Mouse (Mus musculus): ENCODE data around the gene Olfr638. TPM values are rescaled to one million over a fixed set of nuclear protein-coding genes. Genes with fewer than 3 reads are reported as not detected.
"Not testable (repeated sequence)": the region's sequence is repeated elsewhere in the genome, so short reads cannot be mapped to it uniquely, and the experiment has no call there.

Olfr638 gene
- polyA plus RNA-seq (2014; fragmentation: Nextera tagmentation; extraction: Ambion mirVana), result not detected in 2 replicates

DNA sequence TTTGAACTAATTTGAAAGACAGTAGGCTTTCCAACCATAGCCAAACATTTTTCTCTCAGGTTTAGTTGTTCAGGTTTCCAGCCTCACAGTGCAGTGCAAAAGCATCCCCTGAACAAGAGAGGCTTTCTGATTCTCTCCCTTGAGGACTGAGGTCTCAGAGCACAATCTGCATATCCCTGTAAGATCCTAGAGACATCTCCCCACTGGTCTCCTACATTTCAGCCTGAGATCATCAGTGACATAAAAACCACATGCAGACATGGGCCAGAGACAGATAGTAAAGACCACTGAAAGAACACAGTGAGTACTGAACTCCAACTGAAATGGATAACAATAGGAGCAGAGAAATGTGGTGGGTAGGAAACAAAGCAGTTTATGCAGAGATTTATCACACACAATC, at the start of gene Olfr638:
Gene Olfr638 (plus strand): TSS at position 301 of the 400 bp plus-strand sequence.
- DNase-seq (ENCODE audit: low spot score) (no peak), ATAC-seq (replicated peaks; ENCODE audit: insufficient number of reproducible peaks, low FRiP score, low TSS enrichment, low read depth) (no peak)
- H3K4me2 ChIP-seq (ENCODE audit: low read depth, low read length), result no peak within 1 kb of the TSS
- no peaks in the 10 kb centered on the region for H3K4me1 ChIP-seq (ENCODE audit: control insufficient read depth, insufficient read depth, low read length)
- H3K4me3 ChIP-seq (ENCODE audit: low read depth, low read length), result no peak within 1 kb of the TSS
- H3K9ac ChIP-seq (replicated peaks; ENCODE audit: low read length), result no peak within 1 kb of the TSS
- H3K27ac ChIP-seq (replicated peaks; ENCODE audit: low read depth, low read length), result no peak within 1 kb of the TSS
- H3K36me3 ChIP-seq (replicated peaks; ENCODE audit: control insufficient read depth, insufficient read depth, low read depth, low read length), result no peaks in the 10 kb centered on the region
- no peaks in the 10 kb centered on the region for H3K9me3 ChIP-seq (replicated peaks; ENCODE audit: control insufficient read depth, low read length)
- H3K27me3 ChIP-seq (ENCODE audit: control insufficient read depth, insufficient read depth, low read length), result no peaks in the 10 kb centered on the region

DNA sequence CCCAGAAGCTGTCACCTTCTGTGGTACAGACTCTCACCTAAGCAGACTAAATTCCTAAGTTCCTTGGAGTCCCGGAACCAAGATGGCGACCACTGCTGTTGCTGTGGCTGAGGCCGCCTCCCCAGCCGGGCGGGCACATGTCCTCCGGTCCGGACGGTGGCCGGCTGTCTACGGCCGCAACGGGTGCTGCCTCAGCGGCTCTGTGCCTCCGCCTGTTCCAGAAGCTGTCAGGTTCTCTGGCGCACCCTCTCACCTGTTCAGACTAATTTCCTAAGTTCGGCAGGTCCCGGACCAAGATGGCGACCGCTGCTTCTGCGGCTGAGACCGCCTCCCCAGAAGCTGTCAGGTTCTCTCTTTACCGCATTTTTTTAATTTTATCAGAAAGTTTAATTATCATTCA, 31.7 kb upstream of the Olfr638 start:
- H3K27me3 ChIP-seq (ENCODE audit: control insufficient read depth, insufficient read depth, low read length); H3K9me3 ChIP-seq (replicated peaks; ENCODE audit: control insufficient read depth, low read length); H3K36me3 ChIP-seq (replicated peaks; ENCODE audit: control insufficient read depth, insufficient read depth, low read depth, low read length); H3K4me3 ChIP-seq (ENCODE audit: low read depth, low read length); H3K4me2 ChIP-seq (ENCODE audit: low read depth, low read length); H3K27ac ChIP-seq (replicated peaks; ENCODE audit: low read depth, low read length); H3K4me1 ChIP-seq (ENCODE audit: control insufficient read depth, insufficient read depth, low read length); DNase-seq (ENCODE audit: low spot score); ATAC-seq (replicated peaks; ENCODE audit: insufficient number of reproducible peaks, low FRiP score, low TSS enrichment, low read depth); H3K9ac ChIP-seq (replicated peaks; ENCODE audit: low read length): not testable (repeated sequence)
- 95% methylated on average over 22 of the region's 22 CpGs for WGBS

DNA sequence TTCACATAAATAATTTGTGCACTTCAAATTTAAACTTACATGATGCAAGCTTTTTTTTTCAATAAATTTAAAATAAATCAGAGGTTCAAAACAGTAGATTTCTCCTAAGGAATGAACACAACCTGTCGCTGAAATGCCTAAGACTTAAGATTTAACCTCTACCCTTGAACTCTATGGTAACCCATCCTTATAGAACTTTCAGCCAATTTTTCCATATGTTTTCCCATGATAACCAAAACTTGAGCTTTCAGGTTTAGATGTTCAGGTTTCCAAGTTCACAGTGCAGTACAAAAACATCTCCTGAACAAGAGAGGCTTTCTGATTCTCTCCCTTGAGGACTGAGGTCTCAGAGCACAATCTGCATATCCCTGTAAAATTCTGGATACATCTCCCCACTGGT, 27.7 kb upstream of the Olfr638 start, which contains the start of gene Olfr635:
Gene Olfr635 (plus strand): TSS at position 301 of the 400 bp plus-strand sequence.
- no peak within 1 kb of the TSS for H3K9ac ChIP-seq (replicated peaks; ENCODE audit: low read length)
- no peaks in the 10 kb centered on the region for H3K4me1 ChIP-seq (ENCODE audit: control insufficient read depth, insufficient read depth, low read length)
- no peak within 1 kb of the TSS for H3K4me3 ChIP-seq (ENCODE audit: low read depth, low read length)
- no peak within 1 kb of the TSS for H3K27ac ChIP-seq (replicated peaks; ENCODE audit: low read depth, low read length)
- H3K27me3 ChIP-seq (ENCODE audit: control insufficient read depth, insufficient read depth, low read length), result no peaks in the 10 kb centered on the region
- 69% methylated on average over 1 of the region's 1 CpGs for WGBS
- H3K4me2 ChIP-seq (ENCODE audit: low read depth, low read length), result no peak within 1 kb of the TSS
- ATAC-seq (replicated peaks; ENCODE audit: insufficient number of reproducible peaks, low FRiP score, low TSS enrichment, low read depth), result no peak
- H3K9me3 ChIP-seq (replicated peaks; ENCODE audit: control insufficient read depth, low read length), result no peaks in the 10 kb centered on the region
- no peak for DNase-seq (ENCODE audit: low spot score)
- H3K36me3 ChIP-seq (replicated peaks; ENCODE audit: control insufficient read depth, insufficient read depth, low read depth, low read length), result no peaks in the 10 kb centered on the region

DNA sequence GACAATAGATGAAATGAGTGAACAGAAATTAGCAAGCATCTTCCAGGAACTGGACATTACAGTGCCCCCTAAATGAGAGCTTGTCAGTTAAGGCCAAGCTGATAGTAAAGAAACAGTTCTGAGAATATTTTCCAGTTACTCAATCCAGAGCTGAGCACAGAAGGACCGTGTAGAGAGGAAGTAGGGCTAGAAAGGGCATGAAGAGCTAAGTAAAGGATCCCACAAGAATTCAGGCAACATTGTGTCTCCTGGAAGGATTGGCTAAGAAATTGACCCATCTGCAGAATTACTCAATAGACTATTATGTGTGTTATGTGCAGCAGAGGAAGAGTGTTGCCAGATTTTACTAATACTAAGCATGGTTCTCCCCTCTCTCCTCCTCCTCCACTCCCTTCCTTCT, 26.8 kb upstream of the Olfr638 start:
- Histone ChIP-seq H3K36me3 (replicated peaks; ENCODE audit: control insufficient read depth, insufficient read depth, low read depth, low read length) (no peaks in the 10 kb centered on the region), H3K9me3 (replicated peaks; ENCODE audit: control insufficient read depth, low read length) (no peaks in the 10 kb centered on the region), H3K27me3 (ENCODE audit: control insufficient read depth, insufficient read depth, low read length) (no peaks in the 10 kb centered on the region), H3K4me3 (ENCODE audit: low read depth, low read length) (no peak overlapping the region), H3K4me1 (ENCODE audit: control insufficient read depth, insufficient read depth, low read length) (no peaks in the 10 kb centered on the region), H3K27ac (replicated peaks; ENCODE audit: low read depth, low read length) (no peak overlapping the region), H3K9ac (replicated peaks; ENCODE audit: low read length) (no peak overlapping the region), H3K4me2 (ENCODE audit: low read depth, low read length) (no peak overlapping the region)
- 56% methylated on average over 1 of the region's 1 CpGs for WGBS
- DNase-seq (ENCODE audit: low spot score), result no peak
- ATAC-seq (replicated peaks; ENCODE audit: insufficient number of reproducible peaks, low FRiP score, low TSS enrichment, low read depth), result no peak

DNA sequence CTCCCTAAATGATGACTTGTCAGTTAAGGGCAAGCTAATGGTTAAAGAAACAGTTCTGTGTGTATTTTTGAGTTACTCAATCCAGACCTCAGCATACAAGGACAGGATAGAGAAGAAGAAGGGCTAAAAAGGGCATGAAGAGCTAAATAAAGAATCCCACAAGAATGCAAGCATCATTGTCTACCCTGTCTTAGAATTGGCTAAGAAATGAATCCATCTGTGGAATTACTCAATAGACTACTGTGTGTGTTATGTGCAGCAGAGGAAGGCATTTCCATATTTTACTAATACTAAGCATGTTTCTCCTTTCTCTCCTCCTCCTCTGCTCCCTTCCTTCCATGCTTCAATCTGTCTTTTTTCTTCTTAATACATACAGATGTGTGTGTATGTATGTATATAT, 578 bp downstream of the Olfr638 start:
- Histone ChIP-seq H3K36me3 (replicated peaks; ENCODE audit: control insufficient read depth, insufficient read depth, low read depth, low read length) (no peaks in the 10 kb centered on the region), H3K27me3 (ENCODE audit: control insufficient read depth, insufficient read depth, low read length) (no peaks in the 10 kb centered on the region), H3K4me1 (ENCODE audit: control insufficient read depth, insufficient read depth, low read length) (no peaks in the 10 kb centered on the region), H3K27ac (replicated peaks; ENCODE audit: low read depth, low read length) (no peak overlapping the region), H3K9ac (replicated peaks; ENCODE audit: low read length) (no peak overlapping the region), H3K4me2 (ENCODE audit: low read depth, low read length) (no peak overlapping the region), H3K9me3 (replicated peaks; ENCODE audit: control insufficient read depth, low read length) (no peaks in the 10 kb centered on the region), H3K4me3 (ENCODE audit: low read depth, low read length) (no peak overlapping the region)
- ATAC-seq (replicated peaks; ENCODE audit: insufficient number of reproducible peaks, low FRiP score, low TSS enrichment, low read depth) (no peak), DNase-seq (ENCODE audit: low spot score) (no peak)

DNA sequence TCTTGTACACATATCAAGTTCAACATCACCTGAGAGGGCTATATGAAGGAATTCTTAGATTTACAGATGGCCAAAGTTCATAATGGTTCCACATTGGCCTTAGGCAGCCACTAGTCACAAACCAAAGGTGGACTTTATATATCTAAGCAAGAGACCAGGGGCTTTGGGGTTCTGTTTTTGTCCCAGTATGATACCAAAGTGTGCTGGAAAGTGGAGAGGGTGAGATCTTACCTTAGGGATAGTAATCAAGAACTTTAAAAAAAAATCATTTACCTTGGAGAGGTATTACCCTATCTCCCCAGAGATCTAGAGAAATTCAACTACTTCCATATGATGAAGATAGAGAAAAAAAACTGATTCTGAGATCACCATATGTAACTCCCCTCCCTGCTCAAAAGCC, 18.7 kb downstream of the Olfr638 start, which contains the start of gene Olfr639:
Gene Olfr639 (minus strand): TSS at position 101 of the 400 bp plus-strand sequence.
- Histone ChIP-seq H3K27me3 (ENCODE audit: control insufficient read depth, insufficient read depth, low read length) (no peaks in the 10 kb centered on the region), H3K4me1 (ENCODE audit: control insufficient read depth, insufficient read depth, low read length) (no peaks in the 10 kb centered on the region), H3K4me3 (ENCODE audit: low read depth, low read length) (no peak within 1 kb of the TSS), H3K36me3 (replicated peaks; ENCODE audit: control insufficient read depth, insufficient read depth, low read depth, low read length) (no peaks in the 10 kb centered on the region), H3K9ac (replicated peaks; ENCODE audit: low read length) (no peak within 1 kb of the TSS), H3K27ac (replicated peaks; ENCODE audit: low read depth, low read length) (no peak within 1 kb of the TSS), H3K4me2 (ENCODE audit: low read depth, low read length) (no peak within 1 kb of the TSS), H3K9me3 (replicated peaks; ENCODE audit: control insufficient read depth, low read length) (no peaks in the 10 kb centered on the region)
- no peak for ATAC-seq (replicated peaks; ENCODE audit: insufficient number of reproducible peaks, low FRiP score, low TSS enrichment, low read depth)
- no peak for DNase-seq (ENCODE audit: low spot score)

DNA sequence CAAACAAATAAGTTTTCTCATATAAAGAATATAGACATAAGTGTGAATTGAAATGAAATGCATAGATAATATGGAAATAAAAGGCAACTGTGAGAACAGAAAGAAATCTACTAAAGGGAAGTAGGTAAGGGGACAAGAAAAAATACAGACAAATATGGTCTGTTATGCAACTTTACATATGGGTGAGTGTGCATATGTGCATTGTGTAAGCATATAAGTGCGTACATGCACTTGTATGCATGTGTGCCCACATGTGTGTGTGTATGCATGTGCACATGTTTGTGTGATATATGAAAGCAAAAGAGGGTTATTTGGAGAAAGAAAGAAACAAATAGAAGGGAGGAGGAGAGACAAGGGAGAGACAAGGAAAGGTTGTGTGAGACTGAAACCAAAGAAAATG, 20.4 kb downstream of the Olfr638 start:
- Histone ChIP-seq H3K9ac (replicated peaks; ENCODE audit: low read length) (no peak overlapping the region), H3K4me3 (ENCODE audit: low read depth, low read length) (no peak overlapping the region), H3K27ac (replicated peaks; ENCODE audit: low read depth, low read length) (no peak overlapping the region), H3K27me3 (ENCODE audit: control insufficient read depth, insufficient read depth, low read length) (no peaks in the 10 kb centered on the region), H3K4me2 (ENCODE audit: low read depth, low read length) (no peak overlapping the region), H3K9me3 (replicated peaks; ENCODE audit: control insufficient read depth, low read length) (no peaks in the 10 kb centered on the region), H3K36me3 (replicated peaks; ENCODE audit: control insufficient read depth, insufficient read depth, low read depth, low read length) (no peaks in the 10 kb centered on the region), H3K4me1 (ENCODE audit: control insufficient read depth, insufficient read depth, low read length) (no peaks in the 10 kb centered on the region)
- WGBS, result 87% methylated on average over 1 of the region's 1 CpGs
- DNase-seq (ENCODE audit: low spot score), result no peak
- ATAC-seq (replicated peaks; ENCODE audit: insufficient number of reproducible peaks, low FRiP score, low TSS enrichment, low read depth), result no peak

DNA sequence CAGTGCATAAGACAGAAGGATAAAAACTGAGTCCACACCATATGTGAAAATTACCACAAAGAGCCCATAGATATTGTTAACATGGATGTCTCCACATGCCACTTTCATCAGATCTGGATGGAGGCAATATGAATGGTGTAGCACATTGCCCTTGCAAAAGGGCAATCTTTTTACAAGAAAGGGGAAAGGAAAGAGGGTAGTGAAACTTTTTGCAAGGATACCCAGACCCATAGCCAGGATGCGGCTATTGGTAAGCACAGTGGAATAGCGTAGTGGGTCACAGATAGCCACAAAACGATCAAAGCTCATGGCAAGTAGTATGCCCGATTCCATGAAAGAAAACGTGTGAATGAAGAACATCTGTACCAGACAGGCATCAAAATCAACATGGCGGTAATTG, 23.1 kb downstream of the Olfr638 start:
- Histone ChIP-seq H3K4me1 (ENCODE audit: control insufficient read depth, insufficient read depth, low read length) (no peaks in the 10 kb centered on the region), H3K27me3 (ENCODE audit: control insufficient read depth, insufficient read depth, low read length) (no peaks in the 10 kb centered on the region), H3K27ac (replicated peaks; ENCODE audit: low read depth, low read length) (no peak overlapping the region), H3K9me3 (replicated peaks; ENCODE audit: control insufficient read depth, low read length) (no peaks in the 10 kb centered on the region), H3K4me2 (ENCODE audit: low read depth, low read length) (no peak overlapping the region), H3K4me3 (ENCODE audit: low read depth, low read length) (no peak overlapping the region), H3K9ac (replicated peaks; ENCODE audit: low read length) (no peak overlapping the region), H3K36me3 (replicated peaks; ENCODE audit: control insufficient read depth, insufficient read depth, low read depth, low read length) (no peaks in the 10 kb centered on the region)
- ATAC-seq (replicated peaks; ENCODE audit: insufficient number of reproducible peaks, low FRiP score, low TSS enrichment, low read depth) (no peak), DNase-seq (ENCODE audit: low spot score) (no peak)
- WGBS, result 93% methylated on average over 6 of the region's 6 CpGs

Data from embryonic facial prominence, embryonic 11.5 days (tissue).